Mouse (Mus musculus) liver, postnatal 0 days (tissue): ENCODE data around the gene Rnf207. TPM values are rescaled to one million over a fixed set of nuclear protein-coding genes. Genes with fewer than 3 reads are reported as not detected.
A peak's percentile ranks its signal among the peaks of the same experiment; 100 is the strongest.

Experiments
- ATAC-seq: fragments of 200-750 bp; cut with Nextera tagmentation; 2 replicates; pipeline ENCODE4 v1.8.0; 2017; ENCODE audit warnings: mild to moderate bottlenecking, moderate library complexity
- DNase-seq: peaks from one replicate; pipeline ENCODE4 v3.0.0-alpha.2; 2016
- H3K27ac ChIP-seq: fragments of 300-500 bp; sonication (generic); 2 replicates; pipeline ENCODE4 v1.5.1; 2014; ENCODE audit warnings: antibody characterized with exemption, moderate library complexity, mild to moderate bottlenecking, low read depth
- H3K27me3 ChIP-seq: fragments of 300-500 bp; sonication (generic); 2 replicates; pipeline ENCODE4 v1.6.1; 2014; ENCODE audit warnings: low read length, control low read depth, mixed read lengths; ENCODE audit not compliant: insufficient read depth
- H3K36me3 ChIP-seq: fragments of 300-500 bp; sonication (generic); replicated peaks from 2 replicates; pipeline ENCODE4 v1.6.1; 2014; ENCODE audit warnings: mild to moderate bottlenecking, control low read depth, low read length, moderate library complexity, mixed read lengths; ENCODE audit not compliant: insufficient read depth
- H3K4me1 ChIP-seq: fragments of 300-500 bp; sonication (generic); 2 replicates; pipeline ENCODE4 v1.6.1; 2014; ENCODE audit warnings: antibody characterized with exemption, mild to moderate bottlenecking, control low read depth; ENCODE audit not compliant: insufficient read depth
- H3K4me2 ChIP-seq: fragments of 300-500 bp; sonication (generic); 2 replicates; pipeline ENCODE4 v1.6.1; 2014; ENCODE audit warnings: low read depth, mild to moderate bottlenecking, low read length, moderate library complexity, mixed read lengths
- H3K4me3 ChIP-seq: fragments of 300-500 bp; sonication (generic); 2 replicates; pipeline ENCODE4 v1.5.1; 2014; ENCODE audit warnings: low read depth, low read length
- H3K9ac ChIP-seq: fragments of 300-500 bp; sonication (generic); replicated peaks from 2 replicates; pipeline ENCODE4 v1.6.1; 2014; ENCODE audit warnings: mild to moderate bottlenecking, moderate library complexity
- H3K9me3 ChIP-seq: fragments of 300-500 bp; sonication (generic); 2 replicates; pipeline ENCODE4 v1.6.1; 2016; ENCODE audit warnings: mild to moderate bottlenecking, control low read depth, low read length, mixed read lengths
- CTCF ChIP-seq: sonication (generic); IDR thresholded peaks from 2 replicates; pipeline ENCODE4 v1.5.1; 2016; ENCODE audit warnings: antibody characterized with exemption, low read depth
- EP300 ChIP-seq: IDR thresholded peaks from 2 replicates; pipeline ENCODE4 v1.6.1; 2016; ENCODE audit warnings: antibody characterized with exemption, low read depth, mild to moderate bottlenecking
- WGBS: fragments of 180-500 bp; shearing (Covaris S2); extraction: QIAGEN DNeasy Blood & Tissue Kit; methylation state at CpG from one replicate; pipeline ENCODE4 v1.1.7; 2014; ENCODE audit not compliant: insufficient replicate concordance; 5-methylcytosine and 5-hydroxymethylcytosine counted together
- polyA plus RNA-seq: library from polyadenylated mRNA; unstranded; fragments of >200 nt; fragmentation: Nextera tagmentation; extraction: Ambion mirVana; gene quantifications from 2 replicates; pipeline ENCODE4 v1.2.1, GENCODE M21; 2015

Rnf207 gene
- polyA plus RNA-seq, 1 experiment from 2014 or later: 0.13 TPM

- H3K27me3 ChIP-seq: no peaks in the 10 kb centered on the region
- no peak overlapping the region for H3K4me3 ChIP-seq
- H3K9me3 ChIP-seq: no peaks in the 10 kb centered on the region
- H3K27ac ChIP-seq: no peak overlapping the region
- peaks cover 10% of the 10 kb centered on the region; the same call in 1 of the 2 replicates for H3K4me1 ChIP-seq
- TF ChIP-seq CTCF (no peak), EP300 (no peak)
- H3K36me3 ChIP-seq: no peaks in the 10 kb centered on the region
- no peak overlapping the region for H3K9ac ChIP-seq
- ATAC-seq (no peak), DNase-seq (no peak)
- H3K4me2 ChIP-seq: no peak overlapping the region
- 81% methylated on average over 5 of the region's 5 CpGs for WGBS
Measured at GRCm38 (mm10) chr4:152265791-152266190, 53.0 kb downstream of the Rnf207 start.

DNA sequence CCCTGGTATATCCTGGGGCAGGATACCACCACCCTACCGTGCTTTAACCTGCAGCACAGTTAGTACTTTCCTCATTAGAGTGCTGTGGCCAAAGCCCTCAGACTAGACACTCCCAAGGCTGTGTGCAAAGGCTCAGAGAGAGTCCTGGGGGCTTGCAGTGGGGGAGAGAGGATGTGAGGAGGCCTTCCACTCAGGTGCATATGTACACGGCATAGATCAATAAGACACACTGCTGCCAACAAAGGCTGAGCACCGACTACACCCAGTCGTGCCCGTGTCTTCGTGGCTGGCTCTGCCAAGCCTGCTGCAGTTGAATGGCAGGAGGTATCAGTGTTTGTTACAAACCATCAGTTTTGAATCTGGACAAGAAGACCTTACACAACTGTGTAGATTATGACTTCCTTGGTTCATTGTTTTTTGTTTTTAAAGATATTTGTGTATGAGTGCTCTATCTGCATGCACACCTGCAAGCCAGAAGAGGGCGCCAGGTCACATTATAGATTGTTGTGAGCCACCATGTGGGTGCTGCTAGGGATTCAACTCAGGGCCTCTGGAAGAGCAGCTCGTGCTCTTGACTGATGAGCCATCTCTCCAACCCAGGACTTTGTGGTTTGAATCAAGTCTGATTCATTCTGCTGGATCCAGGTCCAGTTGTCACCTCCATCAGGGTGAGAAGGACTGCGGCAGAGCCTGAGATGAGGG is 53.8 kb downstream of the Rnf207 start:
- WGBS: 83% methylated on average over 9 of the region's 9 CpGs
- Histone ChIP-seq H3K9ac (no peak overlapping the region), H3K4me2 (no peak overlapping the region)

DNA sequence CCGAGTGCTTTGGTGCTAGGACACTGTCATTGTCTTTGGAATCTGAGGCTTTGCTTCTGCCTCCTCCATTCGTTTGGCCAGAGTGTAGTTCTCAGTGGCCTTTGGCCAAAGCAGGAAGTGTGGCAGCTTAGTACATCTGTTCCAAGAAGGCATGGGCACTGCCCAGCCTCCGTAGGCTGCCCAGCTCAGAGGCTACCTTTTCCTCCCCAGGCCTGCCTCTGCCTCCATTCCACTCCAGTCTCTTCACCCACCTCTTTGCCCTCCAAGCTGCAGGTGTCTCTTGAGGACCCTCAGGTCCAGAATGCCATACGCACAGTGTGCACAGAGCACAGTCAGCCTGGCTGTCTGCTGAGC is 54.6 kb downstream of the Rnf207 start:
- 61% methylated on average over 4 of the region's 4 CpGs for WGBS
- ATAC-seq: no peak
- no peaks in the 10 kb centered on the region for H3K27me3 ChIP-seq
- H3K9ac ChIP-seq: peak overlapping the region; percentile 6; the same call in 1 of the 2 replicates
- peak overlapping the region; percentile 18; the same call in 1 of the 2 replicates for H3K4me2 ChIP-seq
- H3K4me1 ChIP-seq: peaks cover 10% of the 10 kb centered on the region; the same call in 1 of the 2 replicates
- no peak for DNase-seq
- H3K27ac ChIP-seq: peak overlapping the region; percentile 39; the same call in 1 of the 2 replicates
- no peak for TF ChIP-seq EP300
- no peak for TF ChIP-seq CTCF
- H3K9me3 ChIP-seq: no peaks in the 10 kb centered on the region
- 0 out of 2 replicates have a peak, but pooled peaks cover 4% of the 10 kb centered on the region for H3K36me3 ChIP-seq
- H3K4me3 ChIP-seq: no peak overlapping the region

More for the DNA sequence above, 53.8 kb downstream of the Rnf207 start:
- Histone ChIP-seq H3K36me3 (0 out of 2 replicates have a peak, but pooled peaks cover under 1% of the 10 kb centered on the region), H3K4me3 (no peak overlapping the region), H3K4me1 (peaks cover 10% of the 10 kb centered on the region; the same call in 1 of the 2 replicates), H3K9me3 (no peaks in the 10 kb centered on the region), H3K27me3 (no peaks in the 10 kb centered on the region), H3K27ac (no peak overlapping the region)
- TF ChIP-seq EP300 (no peak), CTCF (peak; percentile 59)
- ATAC-seq (no peak), DNase-seq (no peak)

GRCm38 (mm10) chr4:152263512-152264176 is 55.1 kb downstream of the Rnf207 start:
- H3K9me3 ChIP-seq: no peaks in the 10 kb centered on the region
- DNase-seq (peak; percentile 59), ATAC-seq (peak; percentile 74)
- peak overlapping the region; percentile 64; the same call in 1 of the 2 replicates for H3K27ac ChIP-seq
- H3K4me2 ChIP-seq: peak overlapping the region; percentile 42
- H3K4me3 ChIP-seq: no peak overlapping the region
- H3K9ac ChIP-seq: no peak overlapping the region
- 41% methylated on average over 10 of the region's 10 CpGs for WGBS
- H3K36me3 ChIP-seq: 0 out of 2 replicates have a peak, but pooled peaks cover 4% of the 10 kb centered on the region
- peaks cover 10% of the 10 kb centered on the region; the same call in 1 of the 2 replicates for H3K4me1 ChIP-seq
- no peaks in the 10 kb centered on the region for H3K27me3 ChIP-seq
- TF ChIP-seq CTCF (no peak), EP300 (no peak)

DNA sequence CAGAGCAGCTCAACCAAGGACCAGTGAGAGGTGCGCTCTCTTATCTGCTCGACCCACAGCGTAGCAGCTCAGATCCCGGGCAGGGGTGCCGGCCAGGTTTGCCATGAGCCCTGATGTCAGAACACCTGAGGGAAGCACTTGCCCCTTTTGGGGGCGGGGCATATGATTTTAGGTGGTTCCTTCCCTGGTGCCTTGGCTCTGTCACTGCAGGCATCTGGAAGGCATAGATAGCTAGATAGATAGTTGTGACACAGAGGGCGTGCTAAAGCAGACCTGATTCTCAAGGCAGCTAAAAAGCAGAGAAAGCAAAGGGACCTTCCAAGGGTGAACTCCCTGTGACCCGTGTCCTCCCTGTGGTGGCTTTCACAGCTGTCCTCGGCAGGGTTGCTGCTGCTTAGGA is 55.7 kb downstream of the Rnf207 start:
- no peak overlapping the region for H3K4me3 ChIP-seq
- no peak overlapping the region for H3K9ac ChIP-seq
- H3K4me1 ChIP-seq: peaks cover 10% of the 10 kb centered on the region; the same call in 1 of the 2 replicates
- H3K9me3 ChIP-seq: no peaks in the 10 kb centered on the region
- H3K27ac ChIP-seq: peak overlapping the region; percentile 64; the same call in 1 of the 2 replicates
- 62% methylated on average over 9 of the region's 9 CpGs for WGBS
- ATAC-seq (peak; percentile 63), DNase-seq (no peak)
- no peaks in the 10 kb centered on the region for H3K27me3 ChIP-seq
- 0 out of 2 replicates have a peak, but pooled peaks cover 4% of the 10 kb centered on the region for H3K36me3 ChIP-seq
- peak overlapping the region; percentile 42 for H3K4me2 ChIP-seq
- TF ChIP-seq CTCF (peak; percentile 5; the same call in 1 of the 2 replicates), EP300 (no peak)

GRCm38 (mm10) chr4:152262187-152262586 is 56.6 kb downstream of the Rnf207 start:
- 66% methylated on average over 9 of the region's 9 CpGs for WGBS
- Histone ChIP-seq H3K36me3 (0 out of 2 replicates have a peak, but pooled peaks cover 4% of the 10 kb centered on the region), H3K27me3 (no peaks in the 10 kb centered on the region), H3K4me3 (no peak overlapping the region), H3K4me2 (no peak overlapping the region), H3K9ac (no peak overlapping the region), H3K4me1 (peaks cover 14% of the 10 kb centered on the region; the same call in 1 of the 2 replicates), H3K9me3 (no peaks in the 10 kb centered on the region), H3K27ac (no peak overlapping the region)
- TF ChIP-seq EP300 (no peak), CTCF (no peak)
- DNase-seq (no peak), ATAC-seq (no peak)
